Mouse (Mus musculus) forebrain, embryonic 12.5 days (tissue): ENCODE results near the gene Boc. TPM values are rescaled to one million over a fixed set of nuclear protein-coding genes. Genes with fewer than 3 reads are reported as not detected.
"Not testable (repeated sequence)": the region's sequence is repeated elsewhere in the genome, so short reads cannot be mapped to it uniquely, and the experiment has no call there.

ENCODE experiments used
- ATAC-seq: fragments of 200-750 bp; cut with Nextera tagmentation; 2 replicates; pipeline ENCODE4 v1.8.0; 2017; ENCODE audit warnings: moderate TSS enrichment; ENCODE audit not compliant: low FRiP score
- H3K27ac ChIP-seq: fragments of 300-500 bp; sonication (generic); 2 replicates; pipeline ENCODE4 v1.5.1; 2016; ENCODE audit warnings: mild to moderate bottlenecking
- H3K27me3 ChIP-seq: fragments of 300-500 bp; sonication (generic); 2 replicates; pipeline ENCODE4 v1.6.1; 2016; ENCODE audit warnings: mild to moderate bottlenecking
- H3K36me3 ChIP-seq: fragments of 300-500 bp; sonication (generic); replicated peaks from 2 replicates; pipeline ENCODE4 v1.6.1; 2016; ENCODE audit warnings: mild to moderate bottlenecking
- H3K4me1 ChIP-seq: fragments of 300-500 bp; sonication (generic); 2 replicates; pipeline ENCODE4 v1.6.1; 2016
- H3K4me2 ChIP-seq: fragments of 300-500 bp; sonication (generic); 2 replicates; pipeline ENCODE4 v1.6.1; 2016; ENCODE audit warnings: mild to moderate bottlenecking, moderate library complexity
- H3K4me3 ChIP-seq: fragments of 300-500 bp; sonication (generic); replicated peaks from 2 replicates; pipeline ENCODE4 v1.5.1; 2016; ENCODE audit warnings: mild to moderate bottlenecking
- H3K9ac ChIP-seq: fragments of 300-500 bp; sonication (generic); 2 replicates; pipeline ENCODE4 v1.6.1; 2016; ENCODE audit warnings: mild to moderate bottlenecking
- H3K9me3 ChIP-seq: fragments of 300-500 bp; sonication (generic); 2 replicates; pipeline ENCODE4 v1.6.1; 2016
- WGBS: fragments of 180-500 bp; shearing (Covaris S2); methylation state at CpG from one replicate; pipeline ENCODE4 v1.1.7; 2016; 5-methylcytosine and 5-hydroxymethylcytosine counted together
- polyA plus RNA-seq: library from polyadenylated mRNA; unstranded; fragments of >200 nt; fragmentation: Nextera tagmentation; extraction: Ambion mirVana; gene quantifications from 2 replicates; pipeline ENCODE4 v1.2.1, GENCODE M21; 2016

Gene Boc
- polyA plus RNA-seq, 1 experiment from 2014 or later, result 28.3 TPM

DNA sequence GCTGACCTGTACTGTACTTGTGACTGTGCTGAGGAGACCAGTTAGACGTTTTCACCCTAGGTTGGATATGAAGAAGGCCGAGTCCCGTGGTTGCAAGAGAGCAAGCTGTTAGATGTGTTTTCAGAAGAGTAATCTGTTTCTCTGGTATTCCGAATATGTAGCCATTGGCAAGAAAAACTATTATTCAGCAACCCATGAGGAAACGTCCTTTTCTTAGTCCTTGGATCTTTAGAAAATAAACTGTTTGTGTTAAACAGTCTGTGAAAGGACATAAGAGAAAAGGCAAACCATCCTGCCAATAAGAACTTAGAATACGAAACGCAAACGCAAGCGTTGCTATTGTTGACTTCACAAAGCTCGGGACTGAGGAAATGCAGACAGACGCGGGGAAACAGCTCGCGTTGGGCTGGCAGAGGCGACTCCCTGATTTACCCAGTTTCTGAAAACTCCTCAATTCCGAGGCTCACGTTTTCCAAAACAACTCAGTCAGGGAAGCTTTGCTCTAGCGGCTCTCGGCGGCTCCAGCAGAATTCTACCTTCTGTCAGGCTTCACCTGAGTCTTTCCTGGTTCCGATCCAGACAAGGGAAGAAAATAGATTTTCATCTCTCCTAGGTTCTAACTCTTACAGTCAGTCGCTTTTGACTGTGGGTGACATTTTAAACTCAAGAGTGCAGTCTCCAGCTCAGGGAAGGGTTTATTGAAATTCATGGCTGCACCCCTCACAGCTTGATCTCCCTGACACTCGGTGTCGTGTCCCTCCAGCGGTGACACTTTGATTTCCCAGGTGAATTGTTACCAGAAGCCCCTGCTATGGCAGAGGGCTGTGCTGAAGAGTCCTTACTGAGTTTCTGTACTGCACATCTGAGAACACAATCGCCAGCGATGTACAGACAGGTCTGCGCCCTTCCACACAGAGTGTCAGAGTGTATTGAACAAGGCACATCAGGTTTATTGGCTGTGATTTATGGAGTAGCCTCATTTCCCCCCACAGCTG is 76.8 kb downstream of the Boc start:
- Histone ChIP-seq H3K36me3 (peaks cover 27% of the 10 kb centered on the region), H3K4me2 (no peak overlapping the region), H3K4me3 (no peak overlapping the region), H3K9ac (no peak overlapping the region), H3K9me3 (no peaks in the 10 kb centered on the region), H3K27ac (no peak overlapping the region), H3K27me3 (peaks cover 3% of the 10 kb centered on the region), H3K4me1 (peaks cover 17% of the 10 kb centered on the region)
- ATAC-seq, result no peak
- 39% methylated on average over 28 of the region's 28 CpGs for WGBS

DNA sequence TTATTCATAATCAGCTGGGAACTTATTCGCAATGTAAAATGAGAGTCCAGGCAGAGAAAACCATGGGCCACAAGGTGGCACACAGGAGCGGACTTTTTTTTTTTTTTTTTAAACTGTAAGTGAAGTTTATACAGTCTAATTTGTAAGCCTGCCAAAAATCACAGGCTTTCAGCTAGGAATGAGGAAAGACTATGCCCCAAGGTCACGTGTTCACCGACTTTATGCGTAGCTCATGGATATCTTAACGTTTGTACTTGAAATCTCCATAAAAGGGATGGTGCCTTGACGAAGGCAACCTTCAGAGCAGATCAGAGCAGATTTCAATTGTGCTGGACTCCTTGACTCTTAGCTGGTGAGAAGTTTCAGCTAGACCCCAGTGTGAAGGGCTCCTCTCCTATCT is 78.1 kb downstream of the Boc start:
- Histone ChIP-seq H3K27me3 (peaks cover 3% of the 10 kb centered on the region), H3K4me2 (no peak overlapping the region), H3K9me3 (no peaks in the 10 kb centered on the region), H3K27ac (0 out of 2 replicates have a peak overlapping the region, but pooled peaks have one; percentile 31), H3K9ac (no peak overlapping the region), H3K4me1 (peaks cover 7% of the 10 kb centered on the region), H3K36me3 (peaks cover 14% of the 10 kb centered on the region), H3K4me3 (no peak overlapping the region)
- ATAC-seq, result no peak
- 72% methylated on average over 7 of the region's 7 CpGs for WGBS

- H3K27me3 ChIP-seq, result peaks cover 3% of the 10 kb centered on the region
- ATAC-seq, result no peak
- H3K4me2 ChIP-seq, result no peak overlapping the region
- no peak overlapping the region for H3K9ac ChIP-seq
- no peak overlapping the region for H3K4me3 ChIP-seq
- no peak overlapping the region for H3K27ac ChIP-seq
- peaks cover 7% of the 10 kb centered on the region for H3K4me1 ChIP-seq
- H3K36me3 ChIP-seq, result peaks cover 9% of the 10 kb centered on the region
- 94% methylated on average over 14 of the region's 14 CpGs for WGBS
- H3K9me3 ChIP-seq, result no peaks in the 10 kb centered on the region
Observed at GRCm38 (mm10) chr16:44479852-44480251, 78.8 kb downstream of the Boc start.

GRCm38 (mm10) chr16:44478767-44479166 is 79.9 kb downstream of the Boc start:
- Histone ChIP-seq H3K27me3 (peaks cover 3% of the 10 kb centered on the region), H3K4me3 (no peak overlapping the region), H3K4me1 (peaks cover 7% of the 10 kb centered on the region), H3K9me3 (no peaks in the 10 kb centered on the region), H3K4me2 (no peak overlapping the region), H3K36me3 (peaks cover 9% of the 10 kb centered on the region), H3K27ac (no peak overlapping the region), H3K9ac (no peak overlapping the region)
- 49% methylated on average over 18 of the region's 18 CpGs for WGBS
- ATAC-seq, result no peak

DNA sequence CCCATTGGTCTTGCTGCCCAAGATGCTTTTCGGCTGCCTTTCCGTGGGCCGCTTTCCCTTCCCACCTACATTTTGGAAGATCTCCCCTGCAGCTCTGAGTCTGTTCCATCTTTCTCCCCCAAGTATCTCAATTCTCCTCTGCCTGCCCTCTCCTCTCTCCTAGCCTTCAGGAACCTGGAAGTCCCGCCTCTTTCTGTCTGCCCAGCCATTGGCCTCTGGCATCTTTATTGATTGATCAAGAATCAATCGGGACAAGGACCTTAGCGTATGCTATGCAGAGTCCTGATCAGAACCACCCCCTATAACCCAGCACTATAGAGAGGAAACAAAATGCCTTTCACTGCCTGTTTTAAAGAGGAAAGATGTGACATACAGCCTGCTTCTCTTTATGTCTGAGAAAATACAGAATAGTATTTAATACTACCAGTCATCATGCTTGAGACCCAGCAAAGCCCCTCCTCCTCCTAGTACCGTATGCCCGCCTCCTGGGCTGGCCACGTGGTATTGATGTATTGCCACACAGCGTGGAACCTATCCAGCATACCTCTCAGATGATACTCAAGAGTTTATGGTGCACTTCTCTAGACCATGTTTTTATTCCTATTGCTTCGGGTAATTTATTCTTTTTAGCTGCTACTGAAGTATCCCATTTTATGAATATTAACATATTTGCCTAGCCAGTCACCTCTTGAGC is 82.9 kb downstream of the Boc start:
- Histone ChIP-seq H3K9me3 (no peaks in the 10 kb centered on the region), H3K4me1 (no peaks in the 10 kb centered on the region), H3K27me3 (no peaks in the 10 kb centered on the region), H3K9ac (no peak overlapping the region), H3K36me3 (0 out of 2 replicates have a peak, but pooled peaks cover 2% of the 10 kb centered on the region), H3K27ac (no peak overlapping the region), H3K4me3 (no peak overlapping the region), H3K4me2 (no peak overlapping the region)
- 88% methylated on average over 11 of the region's 11 CpGs for WGBS
- ATAC-seq, result no peak

- Histone ChIP-seq H3K4me2 (no peak overlapping the region), H3K4me1 (no peaks in the 10 kb centered on the region), H3K9ac (no peak overlapping the region), H3K27me3 (no peaks in the 10 kb centered on the region), H3K4me3 (no peak overlapping the region), H3K27ac (no peak overlapping the region), H3K36me3 (0 out of 2 replicates have a peak, but pooled peaks cover 2% of the 10 kb centered on the region), H3K9me3 (no peaks in the 10 kb centered on the region)
- whole genome bisulfite sequencing, result 91% methylated on average over 14 of the region's 14 CpGs
- ATAC-seq, result no peak
Observed at GRCm38 (mm10) chr16:44475281-44475680, 83.4 kb downstream of the Boc start.

- Histone ChIP-seq H3K4me3 (no peak overlapping the region), H3K27me3 (no peaks in the 10 kb centered on the region), H3K9me3 (no peaks in the 10 kb centered on the region), H3K36me3 (no peaks in the 10 kb centered on the region), H3K9ac (no peak overlapping the region), H3K4me1 (peaks cover 3% of the 10 kb centered on the region; the same call in 1 of the 2 replicates), H3K4me2 (no peak overlapping the region), H3K27ac (no peak overlapping the region)
- WGBS, result 86% methylated on average over 5 of the region's 5 CpGs
- no peak for ATAC-seq
Observed at GRCm38 (mm10) chr16:44460922-44461321, 97.8 kb downstream of the Boc start.

GRCm38 (mm10) chr16:44458826-44459225 is 99.9 kb downstream of the Boc start:
- no peaks in the 10 kb centered on the region for H3K27me3 ChIP-seq
- no peak overlapping the region for H3K9ac ChIP-seq
- H3K9me3 ChIP-seq, result no peaks in the 10 kb centered on the region
- H3K4me3 ChIP-seq, result no peak overlapping the region
- H3K27ac ChIP-seq, result no peak overlapping the region
- ATAC-seq, result no peak
- peaks cover 3% of the 10 kb centered on the region; the same call in 1 of the 2 replicates for H3K4me1 ChIP-seq
- 91% methylated on average over 2 of the region's 2 CpGs for WGBS
- no peaks in the 10 kb centered on the region for H3K36me3 ChIP-seq
- H3K4me2 ChIP-seq, result no peak overlapping the region

GRCm38 (mm10) chr16:44457858-44458257 is 100.8 kb downstream of the Boc start:
- Histone ChIP-seq H3K4me3 (no peak overlapping the region), H3K4me1 (peaks cover 1% of the 10 kb centered on the region; the same call in 1 of the 2 replicates), H3K27ac (no peak overlapping the region), H3K4me2 (no peak overlapping the region), H3K27me3 (no peaks in the 10 kb centered on the region), H3K36me3 (no peaks in the 10 kb centered on the region), H3K9me3 (no peaks in the 10 kb centered on the region), H3K9ac (no peak overlapping the region)
- no peak for ATAC-seq
- 94% methylated on average over 2 of the region's 2 CpGs for WGBS

GRCm38 (mm10) chr16:44441913-44442312 is 116.8 kb downstream of the Boc start:
- not testable (repeated sequence) for H3K4me3 ChIP-seq, H3K9ac ChIP-seq, H3K4me2 ChIP-seq, H3K27me3 ChIP-seq, H3K36me3 ChIP-seq, ATAC-seq, H3K4me1 ChIP-seq, H3K27ac ChIP-seq, H3K9me3 ChIP-seq
- WGBS, result 93% methylated on average over 15 of the region's 15 CpGs

DNA sequence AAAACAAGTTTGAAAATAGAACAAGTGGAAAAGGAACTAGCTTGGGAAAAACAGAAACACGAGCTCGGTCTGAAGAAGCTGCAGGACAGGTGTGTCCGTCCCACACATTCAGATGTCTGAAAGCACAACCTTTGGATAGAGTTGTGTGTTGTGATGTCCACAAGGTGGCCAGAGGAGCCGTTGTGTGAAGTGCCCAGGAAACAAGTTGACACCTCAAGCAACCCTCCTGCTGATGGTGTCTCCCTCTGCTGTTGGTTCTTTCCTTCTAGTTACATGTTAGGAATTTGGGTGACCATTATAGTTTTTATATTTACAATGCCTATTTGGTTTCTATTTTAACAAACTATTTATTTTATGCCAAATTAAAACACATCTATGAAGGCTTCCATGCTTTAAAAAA is 123.2 kb downstream of the Boc start:
- Histone ChIP-seq H3K9me3 (no peaks in the 10 kb centered on the region), H3K9ac (no peak overlapping the region), H3K4me1 (0 out of 2 replicates have a peak, but pooled peaks cover 1% of the 10 kb centered on the region), H3K36me3 (no peaks in the 10 kb centered on the region), H3K27me3 (no peaks in the 10 kb centered on the region), H3K4me3 (no peak overlapping the region), H3K4me2 (no peak overlapping the region), H3K27ac (no peak overlapping the region)
- no peak for ATAC-seq
- 75% methylated on average over 4 of the region's 4 CpGs for WGBS
